Mouse (Mus musculus) E14TG2a.4 (cell line): Measurements from ENCODE around the gene Dnttip1.

Source experiments
- H3K27me3 ChIP-seq: 2 replicates; pipeline ENCODE4 v1.6.1; 2014; ENCODE audit warnings: low read length, control low read depth; ENCODE audit not compliant: insufficient read depth
- H3K36me3 ChIP-seq: 2 replicates; pipeline ENCODE4 v1.6.1; 2014; ENCODE audit warnings: low read length, control low read depth; ENCODE audit not compliant: insufficient read depth
- H3K4me1 ChIP-seq: replicated peaks from 2 replicates; pipeline ENCODE4 v1.6.1; 2014; ENCODE audit warnings: low read depth, low read length, control low read depth
- H3K4me3 ChIP-seq: replicated peaks from 2 replicates; pipeline ENCODE4 v1.5.1; 2014; ENCODE audit warnings: mild to moderate bottlenecking, low read length
- H3K9me3 ChIP-seq: 2 replicates; pipeline ENCODE4 v1.6.1; 2014; ENCODE audit warnings: low read length, control low read depth
- CTCF ChIP-seq: conservative IDR thresholded peaks from 2 replicates; pipeline ENCODE4 v1.5.1; 2014; ENCODE audit warnings: low read length
- NANOG ChIP-seq: IDR thresholded peaks from 2 replicates; pipeline ENCODE4 v1.6.1; 2014; ENCODE audit warnings: borderline replicate concordance, low read length, mixed read lengths
- POU5F1 ChIP-seq: IDR thresholded peaks from 2 replicates; pipeline ENCODE4 v1.6.1; 2014; ENCODE audit warnings: low read length, borderline replicate concordance

Dnttip1 gene

DNA sequence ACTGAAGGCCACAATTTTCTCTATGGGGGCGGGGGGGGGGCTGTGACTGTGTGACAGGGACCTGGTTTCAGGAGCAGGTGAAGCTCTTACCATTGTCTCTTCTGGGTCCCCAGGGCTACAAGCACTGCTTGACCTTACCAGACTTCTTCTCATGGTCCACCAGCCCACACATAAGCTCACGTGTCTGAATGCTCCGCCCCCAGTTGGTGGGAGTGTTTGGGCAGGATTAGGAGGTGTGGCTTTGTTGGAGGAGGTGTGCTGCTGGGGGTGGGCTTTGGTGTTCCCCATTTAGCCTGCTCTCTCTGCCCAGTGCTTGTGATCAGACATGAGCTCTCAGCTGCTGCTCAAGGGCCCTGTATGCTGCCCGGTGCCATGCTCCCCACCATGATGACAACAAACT, 22.5 kb upstream of the Dnttip1 start:
- Histone ChIP-seq H3K36me3 (no peaks in the 10 kb centered on the region), H3K4me1 (0 out of 2 replicates have a peak, but pooled peaks cover 3% of the 10 kb centered on the region), H3K4me3 (no peak overlapping the region), H3K9me3 (no peaks in the 10 kb centered on the region), H3K27me3 (0 out of 2 replicates have a peak, but pooled peaks cover 5% of the 10 kb centered on the region)
- no peak for TF ChIP-seq POU5F1
- TF ChIP-seq NANOG: no peak
- TF ChIP-seq CTCF: no peak

DNA sequence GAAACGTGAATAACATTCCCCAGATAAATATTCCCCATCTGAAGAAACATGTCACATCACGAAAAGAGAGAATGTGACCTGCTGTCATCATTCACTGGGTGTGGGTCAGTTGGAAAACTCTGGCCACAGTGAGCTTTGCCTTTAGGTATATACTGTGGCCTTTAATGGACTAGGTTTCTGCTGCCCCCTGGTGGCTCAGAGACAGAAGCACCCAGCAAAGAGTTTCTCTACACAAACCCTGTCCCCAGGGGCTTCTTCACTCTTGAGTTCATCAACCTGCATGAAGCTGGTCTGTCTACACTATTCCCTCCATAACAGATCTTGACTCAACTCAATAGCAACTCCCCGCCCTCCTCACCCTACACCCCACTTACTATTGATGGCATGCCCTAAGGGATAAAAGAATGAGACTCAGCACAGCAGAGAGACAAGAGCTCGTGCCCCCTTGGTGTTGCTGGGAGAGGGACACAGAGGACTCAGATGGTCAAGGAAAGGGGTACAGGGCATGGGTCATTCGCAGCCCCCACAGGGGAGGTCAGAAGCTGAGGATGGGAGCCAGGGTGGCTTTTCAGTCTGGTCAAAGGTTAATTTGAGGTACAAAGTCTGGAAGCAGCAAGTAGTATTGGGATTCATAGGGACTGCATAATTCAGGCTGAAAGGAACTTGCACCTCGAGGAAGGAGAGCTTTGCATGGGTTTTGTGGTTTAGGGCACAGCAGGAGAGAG, 19.7 kb upstream of the Dnttip1 start:
- Histone ChIP-seq H3K4me1 (0 out of 2 replicates have a peak, but pooled peaks cover 3% of the 10 kb centered on the region), H3K36me3 (no peaks in the 10 kb centered on the region), H3K27me3 (0 out of 2 replicates have a peak, but pooled peaks cover 5% of the 10 kb centered on the region), H3K4me3 (no peak overlapping the region), H3K9me3 (no peaks in the 10 kb centered on the region)
- peak; percentile 70 for TF ChIP-seq CTCF
- TF ChIP-seq POU5F1: no peak
- TF ChIP-seq NANOG: no peak

DNA sequence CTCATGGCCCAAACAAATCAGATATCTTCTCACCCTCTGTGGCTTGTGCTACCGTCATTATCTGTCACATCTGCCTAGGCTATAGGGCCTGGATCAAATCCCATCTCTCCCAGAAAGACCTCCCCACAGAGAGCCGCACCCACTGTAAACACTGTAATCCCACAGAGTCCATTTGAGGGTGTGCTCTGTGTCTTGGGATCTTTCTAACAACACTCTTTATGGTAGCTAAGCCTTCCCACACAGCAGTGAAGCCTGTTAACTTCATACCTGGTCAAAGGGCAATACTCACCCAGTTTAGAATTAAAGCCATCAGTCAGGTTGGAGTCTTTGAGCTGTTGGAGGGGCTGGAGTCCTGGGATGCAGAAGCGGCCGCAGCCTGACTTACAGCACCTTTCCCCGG, 14.1 kb upstream of the Dnttip1 start:
- peaks cover 8% of the 10 kb centered on the region for H3K4me1 ChIP-seq
- no peaks in the 10 kb centered on the region for H3K36me3 ChIP-seq
- H3K4me3 ChIP-seq: no peak overlapping the region
- H3K27me3 ChIP-seq: no peaks in the 10 kb centered on the region; the same call in 1 of the 2 replicates
- H3K9me3 ChIP-seq: no peaks in the 10 kb centered on the region
- TF ChIP-seq CTCF (no peak), POU5F1 (no peak), NANOG (no peak)

DNA sequence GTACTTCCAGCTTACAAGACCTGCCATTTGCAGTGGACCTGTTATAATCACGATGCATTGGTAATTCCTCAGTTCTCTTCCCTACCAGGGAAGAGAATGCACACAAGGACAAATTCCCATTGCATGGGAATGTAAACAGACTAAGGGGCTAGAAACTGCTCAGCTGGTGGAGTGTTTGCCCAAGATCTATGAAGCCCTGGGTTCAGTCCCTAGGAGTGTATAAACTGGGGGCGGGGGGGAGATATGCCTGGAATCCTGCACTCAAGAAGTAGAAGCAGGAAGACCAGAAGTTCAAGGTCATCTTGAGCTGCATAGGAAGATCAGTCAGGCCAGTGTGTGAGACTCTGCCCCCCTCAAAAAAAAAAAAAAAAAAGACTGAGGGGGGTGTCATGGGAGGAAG, 12.5 kb upstream of the Dnttip1 start:
- H3K4me3 ChIP-seq: no peak overlapping the region
- TF ChIP-seq POU5F1 (no peak), NANOG (no peak), CTCF (no peak)
- no peaks in the 10 kb centered on the region for H3K9me3 ChIP-seq
- peaks cover under 1% of the 10 kb centered on the region; the same call in 1 of the 2 replicates for H3K27me3 ChIP-seq
- peaks cover 18% of the 10 kb centered on the region for H3K4me1 ChIP-seq
- no peaks in the 10 kb centered on the region for H3K36me3 ChIP-seq

DNA sequence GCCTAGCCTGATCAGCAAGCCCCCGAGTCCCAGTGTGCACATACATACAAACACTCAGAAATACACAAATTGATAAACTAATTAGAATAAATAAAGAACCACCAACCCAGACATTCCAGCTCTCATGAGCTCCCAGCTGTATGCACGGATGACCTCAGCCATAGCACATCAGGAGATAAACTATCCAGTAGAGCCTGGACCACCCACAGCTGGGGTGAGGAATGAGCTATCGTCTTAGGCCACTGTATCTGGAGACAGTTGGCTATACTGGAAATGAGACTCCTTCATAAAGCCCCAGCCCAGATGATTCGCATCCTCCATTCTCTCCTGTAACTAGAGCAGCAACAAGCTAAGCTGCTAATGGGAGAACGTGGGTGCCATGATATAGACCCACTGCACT, 10.9 kb upstream of the Dnttip1 start:
- H3K36me3 ChIP-seq: no peaks in the 10 kb centered on the region
- peaks cover 18% of the 10 kb centered on the region for H3K4me1 ChIP-seq
- TF ChIP-seq NANOG: no peak
- TF ChIP-seq POU5F1: no peak
- no peak for TF ChIP-seq CTCF
- H3K9me3 ChIP-seq: no peaks in the 10 kb centered on the region
- H3K27me3 ChIP-seq: peaks cover 3% of the 10 kb centered on the region; the same call in 1 of the 2 replicates
- no peak overlapping the region for H3K4me3 ChIP-seq

DNA sequence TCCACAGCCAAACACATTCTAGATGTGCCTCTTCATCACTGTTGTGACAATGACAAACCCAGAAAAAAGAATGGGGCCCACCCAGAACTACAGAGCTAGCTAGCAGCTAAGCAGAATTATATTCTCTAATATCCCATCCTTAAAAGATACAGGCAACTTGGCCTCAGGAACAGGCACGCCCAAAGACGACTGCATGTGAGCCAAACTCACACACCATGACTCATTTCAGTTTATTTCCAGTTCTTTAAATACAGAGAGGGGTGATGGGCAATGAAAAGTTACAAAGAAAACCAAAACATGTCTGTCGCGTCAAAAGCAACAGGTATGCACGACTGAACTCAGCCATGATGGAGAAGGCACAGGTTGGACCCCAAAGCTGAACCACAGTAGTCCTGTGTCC, 10.3 kb upstream of the Dnttip1 start:
- Histone ChIP-seq H3K27me3 (peaks cover 3% of the 10 kb centered on the region; the same call in 1 of the 2 replicates), H3K9me3 (no peaks in the 10 kb centered on the region), H3K4me3 (no peak overlapping the region), H3K36me3 (no peaks in the 10 kb centered on the region), H3K4me1 (peaks cover 18% of the 10 kb centered on the region)
- no peak for TF ChIP-seq NANOG
- no peak for TF ChIP-seq CTCF
- no peak for TF ChIP-seq POU5F1

DNA sequence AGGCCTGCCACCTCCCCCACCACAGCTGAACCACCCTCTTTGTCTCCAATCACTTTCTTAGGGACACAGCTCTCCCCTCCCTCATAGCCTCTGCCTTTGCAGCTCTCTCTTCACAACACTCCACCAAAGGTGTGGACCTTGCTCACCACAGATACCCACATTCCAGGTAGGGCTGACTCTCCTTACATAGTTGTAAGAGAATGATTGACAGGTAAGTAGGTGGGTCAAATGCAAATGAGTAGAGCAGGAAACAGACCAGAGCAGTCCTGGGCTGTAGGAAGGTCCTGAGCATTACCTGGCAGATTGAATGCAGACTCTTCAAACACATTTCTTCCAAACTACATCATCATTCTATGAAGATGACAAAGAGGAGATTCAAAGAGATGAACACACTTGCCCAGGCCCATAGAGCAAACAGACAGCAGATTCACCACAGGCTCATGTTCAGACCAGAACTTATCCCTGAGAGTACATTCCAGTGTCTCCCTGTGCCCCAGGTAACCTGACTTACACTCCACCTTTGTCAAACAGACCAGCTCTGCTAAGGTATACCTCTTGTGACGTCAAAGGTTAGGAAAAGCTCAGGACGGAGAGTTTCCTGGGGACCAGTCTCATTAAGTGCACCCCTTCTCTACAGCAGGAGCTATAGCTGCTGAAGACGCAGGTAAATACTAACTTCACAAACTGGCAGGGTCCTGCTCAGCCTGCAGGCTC, 8.2 kb upstream of the Dnttip1 start:
- H3K36me3 ChIP-seq: no peaks in the 10 kb centered on the region
- TF ChIP-seq POU5F1: no peak
- no peak for TF ChIP-seq CTCF
- no peak for TF ChIP-seq NANOG
- H3K4me3 ChIP-seq: no peak overlapping the region
- no peaks in the 10 kb centered on the region for H3K9me3 ChIP-seq
- peaks cover 18% of the 10 kb centered on the region for H3K4me1 ChIP-seq
- H3K27me3 ChIP-seq: peaks cover 12% of the 10 kb centered on the region

DNA sequence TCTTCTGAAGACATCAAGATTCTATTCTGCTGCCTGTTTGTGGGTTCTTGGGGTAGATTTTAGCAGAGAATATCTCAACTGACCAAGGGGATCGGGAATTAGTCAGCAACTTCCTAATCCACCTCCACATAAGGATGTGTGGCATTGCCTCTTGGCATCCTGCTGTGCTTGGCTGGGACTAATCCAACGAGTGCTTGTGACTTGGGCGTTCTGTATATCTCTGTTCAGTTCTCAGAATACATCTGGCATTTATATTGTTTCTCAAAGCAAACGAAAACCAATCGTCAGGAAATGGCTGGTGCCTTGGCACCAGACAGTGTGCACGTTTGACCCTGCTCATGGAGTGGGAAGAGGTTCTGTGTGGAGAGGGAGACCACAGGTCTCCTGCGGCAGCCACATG, 5.9 kb upstream of the Dnttip1 start:
- H3K36me3 ChIP-seq: no peaks in the 10 kb centered on the region
- no peaks in the 10 kb centered on the region for H3K9me3 ChIP-seq
- peaks cover 14% of the 10 kb centered on the region for H3K4me1 ChIP-seq
- H3K4me3 ChIP-seq: no peak overlapping the region
- TF ChIP-seq NANOG: no peak
- no peak for TF ChIP-seq POU5F1
- no peak for TF ChIP-seq CTCF
- H3K27me3 ChIP-seq: peaks cover 29% of the 10 kb centered on the region

DNA sequence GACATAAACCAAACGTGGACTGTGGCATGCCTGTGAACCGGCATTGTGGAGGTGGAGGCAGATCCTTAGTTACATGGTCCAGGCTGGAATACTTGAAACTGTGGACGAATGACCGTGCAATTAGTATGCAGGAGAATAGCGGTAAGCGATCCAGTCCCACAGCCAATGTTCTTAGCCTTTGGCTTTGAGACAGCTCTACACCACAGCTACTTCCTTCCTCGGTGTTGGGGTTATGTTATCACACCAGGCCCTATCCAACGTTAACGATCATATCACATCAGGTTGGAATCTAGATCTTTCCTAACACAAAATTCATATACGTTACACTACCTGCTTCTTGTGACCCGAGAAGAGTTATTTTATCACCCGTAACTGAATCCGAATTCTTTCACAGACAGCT, 796 bp upstream of the Dnttip1 start:
- peaks cover 32% of the 10 kb centered on the region for H3K27me3 ChIP-seq
- no peaks in the 10 kb centered on the region for H3K9me3 ChIP-seq
- H3K36me3 ChIP-seq: peaks cover 28% of the 10 kb centered on the region
- H3K4me3 ChIP-seq: peak overlapping the region; percentile 90
- no peak for TF ChIP-seq POU5F1
- no peak for TF ChIP-seq CTCF
- TF ChIP-seq NANOG: no peak
- H3K4me1 ChIP-seq: peaks cover 29% of the 10 kb centered on the region
